ENCODE assay signal across 13 mouse cellular contexts in genomic region chr1:168418903-168419302, GRCm38 (mm10). TPM values are rescaled to one million over a fixed set of nuclear protein-coding genes. Genes with fewer than 3 reads are reported as not detected.
DNase-seq lines count a peak whose midpoint lies in the region; ATAC-seq and TF ChIP-seq lines count a peak whose summit lies in the region.
"Had no signal": no experiment of that assay in that cellular context is flagged by ENCODE, and none has a peak within 500 bp of the region (broad histone marks: within the 10 kb centered on the region; RNA-seq: fewer than 3 reads in every experiment).

No protein-coding gene starts in this region.

- no peak for TF ChIP-seq CTCF in kidney, adult 2 months (conservative IDR thresholded peaks at IDR 0.05; ENCODE audit: insufficient read depth, insufficient read length, low read depth, low read length)
- no peak for TF ChIP-seq CTCF in cortical plate, adult 2 months (IDR thresholded peaks at IDR 0.05; ENCODE audit: extremely low read depth, insufficient read depth, low read length)
- no peak for TF ChIP-seq CTCF in gastrocnemius, adult 2 months (IDR thresholded peaks at IDR 0.05)

- H3K9ac ChIP-seq in kidney, embryonic 14.5 days (ENCODE audit: low read depth, low read length), result no peak overlapping the region
- no peak overlapping the region for H3K9ac ChIP-seq in forebrain, embryonic 13.5 days
- H3K9ac ChIP-seq: limb, embryonic 12.5 days; liver, postnatal 0 days had no signal

- WGBS in kidney, embryonic 14.5 days, result 80% methylated on average over 9 of the region's 9 CpGs
- WGBS in kidney, adult 2 months, result 75% methylated on average over 9 of the region's 9 CpGs
- WGBS in forebrain, embryonic 13.5 days, result 81% methylated on average over 9 of the region's 9 CpGs

- no peak for DNase-seq in kidney, adult 2 months
- DNase-seq in left cerebral cortex, postnatal 14 days (ENCODE audit: low spot score in 2 of 2), result peak; percentile 69 to 73
- DNase-seq in gastrocnemius, adult 2 months, result no peak
- DNase-seq: adrenal gland, adult 2 months; kidney, adult 9 months; liver, postnatal 0 days; thymus, adult 2 months had no signal

- no peak for ATAC-seq in kidney, embryonic 14.5 days (ENCODE audit: low FRiP score, low TSS enrichment)
- ATAC-seq in forebrain, embryonic 13.5 days, result no peak
- ATAC-seq in monocyte, adult 5-6 weeks (replicated peaks; ENCODE audit: insufficient number of reproducible peaks, low FRiP score, low TSS enrichment, poor library complexity, severe bottlenecking), result no peak
- no peak for ATAC-seq in granulocyte monocyte progenitor cell, adult 5-6 weeks (replicated peaks; ENCODE audit: poor library complexity, severe bottlenecking)
- ATAC-seq: liver, postnatal 0 days had no signal

- intact Hi-C loops in left cerebral cortex, postnatal 14 days (cut with DNase I), result loop anchor here (10.0 kb wide), 1 partner anchor 324 kb away; no protein-coding TSS in a partner anchor
- intact Hi-C loops in gastrocnemius, adult 2 months (cut with DNase I), result no loop called here

- H3K27me3 ChIP-seq in kidney, embryonic 14.5 days (ENCODE audit: control insufficient read depth, insufficient read depth, low read length), result no peaks in the 10 kb centered on the region
- H3K27me3 ChIP-seq in kidney, adult 2 months (replicated peaks; ENCODE audit: control insufficient read depth, insufficient read depth, low read length), result no peaks in the 10 kb centered on the region
- H3K27me3 ChIP-seq in forebrain, embryonic 13.5 days, result no peaks in the 10 kb centered on the region
- H3K27me3 ChIP-seq: limb, embryonic 12.5 days had no signal

- H3K36me3 ChIP-seq in kidney, embryonic 14.5 days (ENCODE audit: control insufficient read depth, insufficient read depth, low read length), result peaks cover 37% of the 10 kb centered on the region
- no peaks in the 10 kb centered on the region; the same call in 1 of the 2 replicates for H3K36me3 ChIP-seq in kidney, adult 2 months (ENCODE audit: control insufficient read depth, insufficient read depth, low read length)
- H3K36me3 ChIP-seq in forebrain, embryonic 13.5 days (ENCODE audit: poor library complexity, severe bottlenecking), result peaks cover 47% of the 10 kb centered on the region

- TF ChIP-seq POLR2A in kidney, adult 2 months (IDR thresholded peaks at IDR 0.05; ENCODE audit: low read depth, low read length), result no peak
- peak; percentile 57; the same call in 1 of the 2 replicates for TF ChIP-seq POLR2A in cortical plate, adult 2 months (IDR thresholded peaks at IDR 0.05; ENCODE audit: extremely low read depth, insufficient read depth, low read length)

- no peak overlapping the region for H3K4me3 ChIP-seq in kidney, embryonic 14.5 days (ENCODE audit: low read length)
- no peak overlapping the region for H3K4me3 ChIP-seq in kidney, adult 2 months (ENCODE audit: insufficient read depth, low read depth, low read length)
- H3K4me3 ChIP-seq in cortical plate, adult 2 months (ENCODE audit: insufficient read depth, low read length), result no peak overlapping the region
- H3K4me3 ChIP-seq in forebrain, embryonic 13.5 days, result no peak overlapping the region
- no peak overlapping the region for H3K4me3 ChIP-seq in gastrocnemius, adult 2 months
- H3K4me3 ChIP-seq: limb, embryonic 12.5 days had no signal

- 0 out of 2 replicates have a peak overlapping the region, but pooled peaks have one; percentile 5 for H3K4me2 ChIP-seq in kidney, embryonic 14.5 days (replicated peaks; ENCODE audit: low read depth, low read length)
- H3K4me2 ChIP-seq in forebrain, embryonic 13.5 days, result peak overlapping the region; percentile 1; the same call in 1 of the 2 replicates
- H3K4me2 ChIP-seq: limb, embryonic 12.5 days had no signal

- no peak overlapping the region for H3K27ac ChIP-seq in kidney, embryonic 14.5 days (ENCODE audit: low read depth, low read length)
- H3K27ac ChIP-seq in kidney, adult 2 months (ENCODE audit: insufficient read depth, low read depth, low read length), result no peak overlapping the region
- H3K27ac ChIP-seq in cortical plate, adult 2 months (ENCODE audit: insufficient read depth, low read length), result 0 out of 2 replicates have a peak overlapping the region, but pooled peaks have one; percentile 42
- H3K27ac ChIP-seq in forebrain, embryonic 13.5 days, result peak overlapping the region; percentile 55
- H3K27ac ChIP-seq in gastrocnemius, adult 2 months, result no peak overlapping the region
- H3K27ac ChIP-seq: limb, embryonic 12.5 days had no signal

- no peaks in the 10 kb centered on the region for H3K9me3 ChIP-seq in kidney, embryonic 14.5 days (ENCODE audit: control insufficient read depth, low read length)
- no peaks in the 10 kb centered on the region for H3K9me3 ChIP-seq in forebrain, embryonic 13.5 days (replicated peaks)
- H3K9me3 ChIP-seq: limb, embryonic 12.5 days had no signal

- peaks cover 66% of the 10 kb centered on the region for H3K4me1 ChIP-seq in kidney, embryonic 14.5 days (ENCODE audit: control insufficient read depth, insufficient read depth, low read length)
- no peaks in the 10 kb centered on the region; the same call in 1 of the 2 replicates for H3K4me1 ChIP-seq in kidney, adult 2 months (ENCODE audit: control insufficient read depth, insufficient read depth, low read length)
- H3K4me1 ChIP-seq in cortical plate, adult 2 months (ENCODE audit: control insufficient read depth, insufficient read depth, low read length), result peaks cover 10% of the 10 kb centered on the region
- peaks cover 76% of the 10 kb centered on the region for H3K4me1 ChIP-seq in forebrain, embryonic 13.5 days

RNA-seq across cellular contexts. Expression of gene Pbx1, which starts 13.2 kb away (rescaled TPM):
- 107 and 120 TPM in 2 replicates for polyA plus RNA-seq in kidney, embryonic 14.5 days (2014; fragmentation: Nextera tagmentation; extraction: Ambion mirVana)
- 46.9 and 49.2 TPM in 2 replicates for polyA plus RNA-seq in kidney, adult 2 months (2012; rRNA removed)
- 63.4 and 65.5 TPM in 2 replicates for polyA plus RNA-seq in cortical plate, adult 2 months (2012; rRNA removed)
- polyA plus RNA-seq in forebrain, embryonic 13.5 days (2015; fragmentation: Nextera tagmentation; extraction: Ambion mirVana), result 72.2 and 78.9 TPM in 2 replicates
- 100 to 1,000 TPM; 130 to 145 TPM for total RNA-seq in left cerebral cortex, postnatal 14 days (2021)
- total RNA-seq in gastrocnemius, adult 2 months (2021), result 10 to 100 TPM; 16.9 to 29.3 TPM
- 5.0 to 7.4 TPM (median 5.4 TPM) in 3 replicates for total RNA-seq in monocyte, adult 5-6 weeks (2017)
- total RNA-seq in granulocyte monocyte progenitor cell, adult 5-6 weeks (2014; fragmentation: Nextera tagmentation), result 4.9 and 8.2 TPM in 2 replicates
- total RNA-seq in granulocyte monocyte progenitor cell, adult 5-6 weeks (2017), result 4.1 and 4.7 TPM in 2 replicates

Comparison
In these comparisons a context has a peak if more than half of its experiments do, and no peak if none do; other contexts are left out.
1. H3K27ac ChIP-seq: peak in cortical plate, adult 2 months (single experiment) and forebrain, embryonic 13.5 days (single experiment); none in kidney, embryonic 14.5 days (single experiment), kidney, adult 2 months (single experiment) and gastrocnemius, adult 2 months (single experiment).
2. DNase-seq: peak in left cerebral cortex, postnatal 14 days (2 of 2); none in kidney, adult 2 months (single experiment) and gastrocnemius, adult 2 months (single experiment).
3. RNA of gene Pbx1, which starts 13.2 kb away (total RNA-seq): 130 to 145 TPM in left cerebral cortex, postnatal 14 days; 16.9 to 29.3 TPM in gastrocnemius, adult 2 months, 4.1 to 8.2 TPM in granulocyte monocyte progenitor cell, adult 5-6 weeks and 5.0 to 7.4 TPM in monocyte, adult 5-6 weeks; every median in the first group is over 4 times any median in the second.